Mouse (Mus musculus) ES-Bruce4 (cell line): ENCODE results near the gene Slc10a7.
"Not testable (repeated sequence)": the region's sequence is repeated elsewhere in the genome, so short reads cannot be mapped to it uniquely, and the experiment has no call there.

Source experiments
- CTCF ChIP-seq: IDR thresholded peaks from one replicate; pipeline ENCODE4 v1.8.1; 2011; ENCODE audit warnings: low read depth, low read length
- POLR2A ChIP-seq: IDR thresholded peaks from one replicate; pipeline ENCODE4 v1.8.1; 2011; ENCODE audit warnings: low read length; ENCODE audit not compliant: insufficient read depth

DNA sequence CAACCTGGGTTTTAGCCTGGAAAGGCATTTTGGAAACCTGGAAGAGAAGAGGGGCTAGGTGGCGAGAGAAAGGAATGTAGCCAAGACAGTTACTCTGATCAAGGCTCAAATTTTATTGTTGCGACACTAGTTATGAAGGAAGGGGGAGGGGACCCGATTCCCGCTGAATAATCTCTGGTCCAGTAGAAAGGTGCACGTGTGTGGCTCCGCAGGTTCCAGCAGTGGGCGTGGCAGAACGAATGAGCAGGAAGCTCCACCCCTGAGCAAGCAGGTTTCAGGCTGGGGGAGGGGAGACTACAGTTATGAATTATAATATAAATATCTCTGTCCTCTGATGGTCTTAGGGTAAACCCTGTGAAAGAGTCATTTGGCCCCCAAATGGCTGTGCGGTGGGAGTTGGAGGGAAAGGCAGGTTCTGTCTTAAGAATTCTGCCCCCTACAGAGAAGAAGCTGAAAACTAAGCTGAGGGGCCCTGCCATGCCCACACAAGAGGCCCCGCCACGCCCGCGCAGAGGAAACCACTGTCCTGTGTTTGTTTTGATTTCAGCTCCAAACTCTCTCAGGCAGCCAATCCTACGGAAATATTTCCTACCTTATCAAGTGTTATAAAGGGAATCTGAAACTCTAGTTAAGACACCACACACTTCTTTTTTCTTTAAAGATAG, 36.1 kb downstream of the Slc10a7 start:
- not testable (repeated sequence) for TF ChIP-seq POLR2A, CTCF
